Comparison of ENCODE assay signal across 24 mouse cellular contexts in the genomic region with DNA sequence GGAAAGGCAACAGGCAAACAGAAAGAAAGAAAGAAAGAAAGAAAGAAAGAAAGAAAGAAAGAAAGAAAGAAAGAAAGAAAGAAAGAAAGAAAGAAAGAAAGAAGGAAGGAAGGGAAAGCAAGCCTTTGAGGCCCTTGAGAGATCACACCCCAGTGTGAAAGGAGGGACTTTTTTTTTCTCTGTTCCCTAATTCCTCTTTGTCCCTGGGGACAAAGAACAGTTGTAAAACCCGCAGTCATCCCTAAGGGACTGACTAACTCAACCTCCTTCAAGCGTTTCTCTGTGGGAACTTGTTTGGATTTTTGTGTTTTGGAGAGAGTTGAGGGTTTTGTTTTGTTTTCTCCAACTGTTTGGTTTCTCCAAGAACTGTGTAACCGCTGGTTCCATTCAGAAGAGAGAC. TPM values are rescaled to one million over a fixed set of nuclear protein-coding genes. Genes with fewer than 3 reads are reported as not detected.
DNase-seq lines count a peak whose midpoint lies in the region; ATAC-seq and TF ChIP-seq lines count a peak whose summit lies in the region.
"Had no signal": no experiment of that assay in that cellular context is flagged by ENCODE, and none has a peak within 500 bp of the region (broad histone marks: within the 10 kb centered on the region; RNA-seq: fewer than 3 reads in every experiment).

No protein-coding gene starts in this region.

- H3K4me2 ChIP-seq in intestine, embryonic 16.5 days (ENCODE audit: low read depth, low read length): no peak overlapping the region
- H3K4me2 ChIP-seq in heart, embryonic 11.5 days: no peak overlapping the region
- H3K4me2 ChIP-seq in hindbrain, embryonic 16.5 days (ENCODE audit: low read length): no peak overlapping the region
- H3K4me2 ChIP-seq: forebrain, embryonic 13.5 days; hindbrain, embryonic 12.5 days; hindbrain, embryonic 15.5 days had no signal

- no peaks in the 10 kb centered on the region for H3K9me3 ChIP-seq in intestine, embryonic 16.5 days (ENCODE audit: control insufficient read depth, low read length)
- H3K9me3 ChIP-seq in heart, embryonic 11.5 days (replicated peaks; ENCODE audit: control insufficient read depth, low read length): no peaks in the 10 kb centered on the region
- H3K9me3 ChIP-seq in hindbrain, embryonic 16.5 days (ENCODE audit: control insufficient read depth, low read length): no peaks in the 10 kb centered on the region
- H3K9me3 ChIP-seq: forebrain, embryonic 10.5 days; forebrain, embryonic 13.5 days; heart, embryonic 10.5 days; hindbrain, embryonic 12.5 days; hindbrain, embryonic 15.5 days had no signal

- H3K4me3 ChIP-seq in intestine, embryonic 16.5 days (ENCODE audit: low read length): no peak overlapping the region
- no peak overlapping the region for H3K4me3 ChIP-seq in small intestine, adult 2 months (ENCODE audit: low read depth, low read length)
- H3K4me3 ChIP-seq in heart, embryonic 11.5 days (ENCODE audit: low read depth, low read length): no peak overlapping the region
- H3K4me3 ChIP-seq in hindbrain, embryonic 16.5 days (ENCODE audit: low read length): no peak overlapping the region
- H3K4me3 ChIP-seq: forebrain, embryonic 10.5 days; forebrain, embryonic 13.5 days; heart, adult 2 months; heart, embryonic 10.5 days; hindbrain, embryonic 12.5 days; hindbrain, embryonic 15.5 days had no signal

- no peak for TF ChIP-seq POLR2A in small intestine, adult 2 months (IDR thresholded peaks at IDR 0.05; ENCODE audit: low read depth, low read length)

- WGBS in intestine, embryonic 16.5 days: 16% methylated on average over 3 of the region's 3 CpGs
- 13% methylated on average over 3 of the region's 3 CpGs for WGBS in small intestine, adult 2 months
- 39% methylated on average over 3 of the region's 3 CpGs for WGBS in heart, embryonic 11.5 days (ENCODE audit: insufficient replicate concordance)
- 17% methylated on average over 3 of the region's 3 CpGs for WGBS in hindbrain, embryonic 16.5 days

- peak; percentile 69 for ATAC-seq in intestine, embryonic 16.5 days
- ATAC-seq in heart, embryonic 11.5 days (replicated peaks; ENCODE audit: insufficient number of reproducible peaks, low FRiP score, low TSS enrichment): no peak
- no peak for ATAC-seq in hindbrain, embryonic 16.5 days
- ATAC-seq: CD4-positive, CD25-positive, alpha-beta regulatory T cell, adult 4 months; forebrain, embryonic 13.5 days; forebrain, embryonic 16.5 days had no signal

- H3K27ac ChIP-seq in intestine, embryonic 16.5 days (ENCODE audit: low read length): no peak overlapping the region
- H3K27ac ChIP-seq in small intestine, adult 2 months (ENCODE audit: insufficient read depth, low read depth, low read length): peak overlapping the region; percentile 77
- H3K27ac ChIP-seq in heart, embryonic 11.5 days (ENCODE audit: low read depth, low read length): no peak overlapping the region
- H3K27ac ChIP-seq in hindbrain, embryonic 16.5 days (ENCODE audit: low read depth, low read length): no peak overlapping the region
- H3K27ac ChIP-seq: forebrain, embryonic 10.5 days; forebrain, embryonic 13.5 days; heart, adult 2 months; heart, embryonic 10.5 days; hindbrain, embryonic 12.5 days; hindbrain, embryonic 15.5 days had no signal

- no peak for TF ChIP-seq CTCF in small intestine, adult 2 months (IDR thresholded peaks at IDR 0.05; ENCODE audit: extremely low read depth, insufficient read length, insufficient replicate concordance, low read depth, low read length)

- H3K4me1 ChIP-seq in intestine, embryonic 16.5 days (ENCODE audit: control insufficient read depth, insufficient read depth, low read length): 0 out of 2 replicates have a peak, but pooled peaks cover 3% of the 10 kb centered on the region
- peaks cover 8% of the 10 kb centered on the region; the same call in 1 of the 2 replicates for H3K4me1 ChIP-seq in small intestine, adult 2 months (ENCODE audit: control insufficient read depth, insufficient read depth, insufficient read length, low read length)
- H3K4me1 ChIP-seq in heart, embryonic 11.5 days (ENCODE audit: control insufficient read depth, insufficient read depth, low read length): no peaks in the 10 kb centered on the region
- no peaks in the 10 kb centered on the region for H3K4me1 ChIP-seq in hindbrain, embryonic 16.5 days (ENCODE audit: control insufficient read depth, insufficient read depth, low read depth, low read length)
- H3K4me1 ChIP-seq: forebrain, embryonic 10.5 days; forebrain, embryonic 13.5 days; hindbrain, embryonic 12.5 days; hindbrain, embryonic 15.5 days had no signal

- H3K27me3 ChIP-seq in intestine, embryonic 16.5 days (replicated peaks; ENCODE audit: control insufficient read depth, insufficient read depth, low read length): peaks cover 2% of the 10 kb centered on the region; the same call in 1 of the 2 replicates
- no peaks in the 10 kb centered on the region for H3K27me3 ChIP-seq in small intestine, adult 2 months (ENCODE audit: control insufficient read depth, insufficient read depth, low read length)
- H3K27me3 ChIP-seq in heart, embryonic 11.5 days (ENCODE audit: control insufficient read depth, insufficient read depth, low read length): no peaks in the 10 kb centered on the region
- no peaks in the 10 kb centered on the region for H3K27me3 ChIP-seq in hindbrain, embryonic 16.5 days (replicated peaks; ENCODE audit: control insufficient read depth, insufficient read depth, low read length)

- H3K36me3 ChIP-seq in intestine, embryonic 16.5 days (ENCODE audit: control insufficient read depth, insufficient read depth, low read length): no peaks in the 10 kb centered on the region
- no peaks in the 10 kb centered on the region for H3K36me3 ChIP-seq in small intestine, adult 2 months (ENCODE audit: control insufficient read depth, insufficient read depth, low read length)
- H3K36me3 ChIP-seq in heart, embryonic 11.5 days (ENCODE audit: control insufficient read depth, insufficient read depth, low read length): no peaks in the 10 kb centered on the region
- H3K36me3 ChIP-seq in hindbrain, embryonic 16.5 days (ENCODE audit: control insufficient read depth, insufficient read depth, low read length): no peaks in the 10 kb centered on the region
- H3K36me3 ChIP-seq: forebrain, embryonic 10.5 days; heart, embryonic 10.5 days; hindbrain, embryonic 12.5 days; hindbrain, embryonic 15.5 days had no signal

- DNase-seq in 3T3-L1 (ENCODE audit: low read depth, low spot score): peak; percentile 25
- DNase-seq in R1 (ENCODE audit: low read depth, low spot score): peak; percentile 46
- DNase-seq in spleen, adult 12 weeks (ENCODE audit: low spot score): no peak
- DNase-seq: adrenal gland, postnatal 10 days; adrenal gland, postnatal 36 days; cerebellum, adult 18-20 months; cerebellum, adult 9-10 months; cerebellum, postnatal 14 days; gastrocnemius, postnatal 10 days; gastrocnemius, postnatal 36 days; heart, adult 2 months had no signal

- H3K9ac ChIP-seq in intestine, embryonic 16.5 days (ENCODE audit: low read depth, low read length): no peak overlapping the region
- H3K9ac ChIP-seq in heart, embryonic 11.5 days (ENCODE audit: low read depth, low read length): no peak overlapping the region
- no peak overlapping the region for H3K9ac ChIP-seq in hindbrain, embryonic 16.5 days (ENCODE audit: low read depth, low read length)
- H3K9ac ChIP-seq: forebrain, embryonic 13.5 days; hindbrain, embryonic 12.5 days; hindbrain, embryonic 15.5 days had no signal

RNA-seq across cellular contexts. Expression of gene Nlrp12, which starts 18.8 kb away (rescaled TPM):
- 0.01 TPM in 1 of 2 replicates, not detected in the other for polyA plus RNA-seq in intestine, embryonic 16.5 days (2015; fragmentation: Nextera tagmentation; extraction: Ambion mirVana)
- polyA plus RNA-seq in small intestine, adult 2 months (2012; rRNA removed): 0.05 and 0.06 TPM in 2 replicates
- not detected in 2 replicates for polyA plus RNA-seq in heart, embryonic 11.5 days (2014; fragmentation: Nextera tagmentation; extraction: Ambion mirVana)
- polyA plus RNA-seq in hindbrain, embryonic 16.5 days (2015; fragmentation: Nextera tagmentation; extraction: Ambion mirVana): 0.05 and 0.06 TPM in 2 replicates
- polyA plus RNA-seq: CD4-positive, CD25-positive, alpha-beta regulatory T cell, adult 4 months; embryonic facial prominence, embryonic 11.5 days; forebrain, embryonic 10.5 days; forebrain, embryonic 13.5 days; forebrain, embryonic 16.5 days; heart, embryonic 10.5 days; heart, embryonic 14.5 days; hindbrain, embryonic 12.5 days had no signal

RNA-seq across cellular contexts. Expression of gene Myadm, which starts 20.6 kb away (rescaled TPM):
- polyA plus RNA-seq in intestine, embryonic 16.5 days (2015; fragmentation: Nextera tagmentation; extraction: Ambion mirVana): 141 and 148 TPM in 2 replicates
- polyA plus RNA-seq in small intestine, adult 2 months (2012; rRNA removed): 132 and 142 TPM in 2 replicates
- polyA plus RNA-seq in heart, embryonic 11.5 days (2014; fragmentation: Nextera tagmentation; extraction: Ambion mirVana): 221 and 235 TPM in 2 replicates
- 36.9 and 51.0 TPM in 2 replicates for polyA plus RNA-seq in hindbrain, embryonic 16.5 days (2015; fragmentation: Nextera tagmentation; extraction: Ambion mirVana)

RNA-seq across cellular contexts. Expression of gene Prkcg, which starts 20.7 kb away (rescaled TPM):
- polyA plus RNA-seq in intestine, embryonic 16.5 days (2015; fragmentation: Nextera tagmentation; extraction: Ambion mirVana): 0.16 and 0.28 TPM in 2 replicates
- 0.60 and 1.0 TPM in 2 replicates for polyA plus RNA-seq in small intestine, adult 2 months (2012; rRNA removed)
- polyA plus RNA-seq in heart, embryonic 11.5 days (2014; fragmentation: Nextera tagmentation; extraction: Ambion mirVana): 0.10 and 0.14 TPM in 2 replicates
- polyA plus RNA-seq in hindbrain, embryonic 16.5 days (2015; fragmentation: Nextera tagmentation; extraction: Ambion mirVana): 2.0 and 2.3 TPM in 2 replicates
- polyA plus RNA-seq: CD4-positive, CD25-positive, alpha-beta regulatory T cell, adult 4 months had no signal
